Mouse (Mus musculus) heart, embryonic 13.5 days (tissue): Measurements from ENCODE around the gene Nup160. TPM values are rescaled to one million over a fixed set of nuclear protein-coding genes. Genes with fewer than 3 reads are reported as not detected.

Experiments
- ATAC-seq: fragments of 200-750 bp; cut with Nextera tagmentation; 2 replicates; pipeline ENCODE4 v1.8.0; 2017; ENCODE audit warnings: moderate TSS enrichment; ENCODE audit not compliant: insufficient number of reproducible peaks, low FRiP score, low TSS enrichment; ENCODE audit errors: extremely low read depth
- H3K27ac ChIP-seq: fragments of 300-500 bp; sonication (generic); replicated peaks from 2 replicates; pipeline ENCODE4 v1.5.1; 2015; ENCODE audit warnings: moderate library complexity, mild to moderate bottlenecking, inconsistent platforms
- H3K27me3 ChIP-seq: fragments of 300-500 bp; sonication (generic); replicated peaks from 2 replicates; pipeline ENCODE4 v1.6.1; 2015; ENCODE audit warnings: mild to moderate bottlenecking, inconsistent platforms
- H3K36me3 ChIP-seq: fragments of 300-500 bp; sonication (generic); 2 replicates; pipeline ENCODE4 v1.6.1; 2015; ENCODE audit warnings: mild to moderate bottlenecking, inconsistent platforms
- H3K4me1 ChIP-seq: fragments of 300-500 bp; sonication (generic); 2 replicates; pipeline ENCODE4 v1.6.1; 2015; ENCODE audit warnings: inconsistent platforms
- H3K4me2 ChIP-seq: fragments of 300-500 bp; sonication (generic); 2 replicates; pipeline ENCODE4 v1.6.1; 2015; ENCODE audit warnings: inconsistent platforms, mild to moderate bottlenecking, moderate library complexity
- H3K4me3 ChIP-seq: fragments of 300-500 bp; sonication (generic); 2 replicates; pipeline ENCODE4 v1.5.1; 2015; ENCODE audit warnings: moderate library complexity, mild to moderate bottlenecking, inconsistent platforms
- H3K9ac ChIP-seq: fragments of 300-500 bp; sonication (generic); 2 replicates; pipeline ENCODE4 v1.6.1; 2015; ENCODE audit warnings: inconsistent platforms, mild to moderate bottlenecking, moderate library complexity
- H3K9me3 ChIP-seq: fragments of 300-500 bp; sonication (generic); 2 replicates; pipeline ENCODE4 v1.6.1; 2016; ENCODE audit warnings: inconsistent platforms
- WGBS: fragments of 180-500 bp; shearing (Covaris S2); methylation state at CpG from one replicate; pipeline ENCODE4 v1.1.7; 2015; ENCODE audit warnings: mixed read lengths; 5-methylcytosine and 5-hydroxymethylcytosine counted together
- polyA plus RNA-seq: library from polyadenylated mRNA; unstranded; fragments of >200 nt; fragmentation: Nextera tagmentation; extraction: Ambion mirVana; gene quantifications from 2 replicates; pipeline ENCODE4 v1.2.1, GENCODE M21; 2015

Gene Nup160
- polyA plus RNA-seq, 1 experiment from 2014 or later: 23.8 TPM

- Histone ChIP-seq H3K9me3 (no peaks in the 10 kb centered on the region), H3K36me3 (peaks cover 34% of the 10 kb centered on the region), H3K9ac (peak overlapping the region; percentile 93), H3K4me3 (peak overlapping the region; percentile 90), H3K4me1 (peaks cover 29% of the 10 kb centered on the region), H3K4me2 (peak overlapping the region; percentile 89), H3K27ac (peak overlapping the region; percentile 99), H3K27me3 (no peaks in the 10 kb centered on the region)
- WGBS: 15% methylated on average over 4 of the region's 4 CpGs
- no peak for ATAC-seq
Measured at GRCm38 (mm10) chr2:90746538-90746865, 69.5 kb downstream of the Nup160 start.

GRCm38 (mm10) chr2:90747131-90747530 lies 70.1 kb downstream of the Nup160 start:
- Histone ChIP-seq H3K27ac (no peak overlapping the region), H3K36me3 (peaks cover 41% of the 10 kb centered on the region), H3K27me3 (no peaks in the 10 kb centered on the region), H3K4me2 (peak overlapping the region; percentile 89), H3K9ac (peak overlapping the region; percentile 93), H3K4me1 (peaks cover 29% of the 10 kb centered on the region), H3K9me3 (no peaks in the 10 kb centered on the region), H3K4me3 (peak overlapping the region; percentile 90)
- no peak for ATAC-seq
- WGBS: 85% methylated on average over 10 of the region's 10 CpGs

- Histone ChIP-seq H3K9me3 (no peaks in the 10 kb centered on the region), H3K36me3 (peaks cover 68% of the 10 kb centered on the region), H3K4me1 (peaks cover 29% of the 10 kb centered on the region), H3K27ac (no peak overlapping the region), H3K4me2 (peak overlapping the region; percentile 17), H3K4me3 (no peak overlapping the region), H3K27me3 (no peaks in the 10 kb centered on the region), H3K9ac (no peak overlapping the region)
- WGBS: 74% methylated on average over 6 of the region's 6 CpGs
- ATAC-seq: no peak
Measured at GRCm38 (mm10) chr2:90749676-90750459, 72.9 kb downstream of the Nup160 start.

GRCm38 (mm10) chr2:90753565-90753964 lies 76.5 kb downstream of the Nup160 start:
- peaks cover 89% of the 10 kb centered on the region for H3K36me3 ChIP-seq
- ATAC-seq: no peak
- H3K4me1 ChIP-seq: peaks cover 15% of the 10 kb centered on the region
- H3K27ac ChIP-seq: no peak overlapping the region
- no peak overlapping the region for H3K4me2 ChIP-seq
- WGBS: 88% methylated on average over 2 of the region's 2 CpGs
- H3K9me3 ChIP-seq: no peaks in the 10 kb centered on the region
- no peak overlapping the region for H3K9ac ChIP-seq
- no peak overlapping the region for H3K4me3 ChIP-seq
- H3K27me3 ChIP-seq: no peaks in the 10 kb centered on the region

GRCm38 (mm10) chr2:90754188-90754587 lies 77.2 kb downstream of the Nup160 start:
- peaks cover 92% of the 10 kb centered on the region for H3K36me3 ChIP-seq
- WGBS: 90% methylated on average over 3 of the region's 3 CpGs

GRCm38 (mm10) chr2:90765123-90765522 lies 88.1 kb downstream of the Nup160 start:
- no peak for ATAC-seq
- WGBS: 81% methylated on average over 3 of the region's 3 CpGs
- Histone ChIP-seq H3K27ac (no peak overlapping the region), H3K36me3 (peaks cover 96% of the 10 kb centered on the region), H3K4me2 (no peak overlapping the region), H3K27me3 (no peaks in the 10 kb centered on the region), H3K9ac (no peak overlapping the region), H3K4me1 (no peaks in the 10 kb centered on the region), H3K4me3 (no peak overlapping the region), H3K9me3 (no peaks in the 10 kb centered on the region)

More at GRCm38 (mm10) chr2:90754188-90754587, 77.2 kb downstream of the Nup160 start:
- peaks cover 9% of the 10 kb centered on the region for H3K4me1 ChIP-seq
- no peaks in the 10 kb centered on the region for H3K9me3 ChIP-seq
- H3K9ac ChIP-seq: no peak overlapping the region
- H3K4me3 ChIP-seq: no peak overlapping the region
- H3K27ac ChIP-seq: no peak overlapping the region
- no peak overlapping the region for H3K4me2 ChIP-seq
- ATAC-seq: no peak
- H3K27me3 ChIP-seq: no peaks in the 10 kb centered on the region

- H3K27ac ChIP-seq: no peak overlapping the region
- WGBS: 23% methylated on average over 3 of the region's 3 CpGs
- ATAC-seq: no peak
- no peak overlapping the region for H3K4me2 ChIP-seq
- H3K27me3 ChIP-seq: peaks cover 12% of the 10 kb centered on the region; the same call in 1 of the 2 replicates
- no peaks in the 10 kb centered on the region for H3K9me3 ChIP-seq
- peaks cover 50% of the 10 kb centered on the region for H3K36me3 ChIP-seq
- H3K9ac ChIP-seq: no peak overlapping the region
- H3K4me3 ChIP-seq: no peak overlapping the region
- peaks cover 19% of the 10 kb centered on the region for H3K4me1 ChIP-seq
Measured at GRCm38 (mm10) chr2:90781323-90781722, 104.3 kb downstream of the Nup160 start.

- H3K4me3 ChIP-seq: no peak overlapping the region
- H3K27ac ChIP-seq: 0 out of 2 replicates have a peak overlapping the region, but pooled peaks have one; percentile 17
- peaks cover 19% of the 10 kb centered on the region for H3K4me1 ChIP-seq
- H3K27me3 ChIP-seq: peaks cover 12% of the 10 kb centered on the region; the same call in 1 of the 2 replicates
- peaks cover 44% of the 10 kb centered on the region for H3K36me3 ChIP-seq
- 45% methylated on average over 2 of the region's 2 CpGs for WGBS
- no peaks in the 10 kb centered on the region for H3K9me3 ChIP-seq
- H3K9ac ChIP-seq: peak overlapping the region; percentile 82; the same call in 1 of the 2 replicates
- peak overlapping the region; percentile 97 for H3K4me2 ChIP-seq
- ATAC-seq: no peak
Measured at GRCm38 (mm10) chr2:90781938-90782337, 104.9 kb downstream of the Nup160 start.

- Histone ChIP-seq H3K9ac (peak within 1 kb of the TSS; percentile 82), H3K4me3 (peak within 1 kb of the TSS; percentile 65), H3K9me3 (no peaks in the 10 kb centered on the region), H3K36me3 (peaks cover 39% of the 10 kb centered on the region), H3K4me2 (peak within 1 kb of the TSS; percentile 97), H3K4me1 (peaks cover 19% of the 10 kb centered on the region), H3K27ac (0 out of 2 replicates have a peak within 1 kb of the TSS, but pooled peaks have one; percentile 17), H3K27me3 (peaks cover 12% of the 10 kb centered on the region; the same call in 1 of the 2 replicates)
- 3% methylated on average over 11 of the region's 11 CpGs for WGBS
- ATAC-seq: no peak
Measured at GRCm38 (mm10) chr2:90782458-90782857, 105.4 kb downstream of the Nup160 start, which contains the start of gene Agbl2. Gene Agbl2 (plus strand): TSS chr2:90782727.

- H3K4me2 ChIP-seq: peak overlapping the region; percentile 97
- 2% methylated on average over 28 of the region's 29 CpGs for WGBS
- H3K4me3 ChIP-seq: peak overlapping the region; percentile 65
- ATAC-seq: no peak
- peaks cover 19% of the 10 kb centered on the region for H3K4me1 ChIP-seq
- H3K36me3 ChIP-seq: peaks cover 34% of the 10 kb centered on the region
- H3K27ac ChIP-seq: no peak overlapping the region
- H3K9me3 ChIP-seq: no peaks in the 10 kb centered on the region
- H3K9ac ChIP-seq: peak overlapping the region; percentile 82
- peaks cover 12% of the 10 kb centered on the region; the same call in 1 of the 2 replicates for H3K27me3 ChIP-seq
Measured at GRCm38 (mm10) chr2:90782901-90783486, 106.0 kb downstream of the Nup160 start.
